Mouse (Mus musculus): Measurements from ENCODE around the gene Sptbn4. TPM values are rescaled to one million over a fixed set of nuclear protein-coding genes. Genes with fewer than 3 reads are reported as not detected.

The Sptbn4 gene
- polyA plus RNA-seq, 1 experiment from 2014 or later = 0.40 TPM

GRCm38 (mm10) chr7:27446521-27447418 lies 716 bp downstream of the Sptbn4 start:
- peaks cover 31% of the 10 kb centered on the region for H3K27me3 ChIP-seq (ENCODE audit: insufficient read depth, poor library complexity, severe bottlenecking)
- peak overlapping the region; percentile 79 for H3K27ac ChIP-seq
- peak overlapping the region; percentile 73 for H3K4me3 ChIP-seq
- peaks cover 24% of the 10 kb centered on the region for H3K4me1 ChIP-seq
- DNase-seq (ENCODE audit: low spot score) = no peak
- WGBS = 7% methylated on average over 47 of the region's 53 CpGs
- no peaks in the 10 kb centered on the region for H3K36me3 ChIP-seq
- H3K9me3 ChIP-seq = no peaks in the 10 kb centered on the region

DNA sequence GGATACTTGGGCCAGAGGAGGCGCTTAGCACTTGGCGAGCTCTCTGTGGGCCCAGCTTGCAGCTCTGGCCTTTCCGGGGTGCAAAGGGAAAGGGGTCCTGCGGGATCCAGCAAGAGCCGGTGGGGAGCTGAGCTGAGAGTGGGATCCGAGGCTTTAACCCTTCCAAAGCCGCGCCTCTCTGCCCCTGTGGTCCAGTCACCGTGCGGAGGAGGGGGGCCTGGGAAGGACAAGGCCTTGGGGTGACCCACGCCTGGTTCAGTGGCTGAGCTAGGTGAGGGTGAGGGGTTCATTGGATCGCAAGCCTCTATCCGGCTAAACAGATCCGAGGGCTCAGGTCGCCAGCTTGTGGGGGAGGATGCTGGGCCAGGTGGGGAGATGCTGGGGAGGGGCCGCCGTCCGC lies 1.4 kb downstream of the Sptbn4 start:
- DNase-seq (ENCODE audit: low spot score) = no peak
- H3K4me1 ChIP-seq = peaks cover 24% of the 10 kb centered on the region
- no peaks in the 10 kb centered on the region for H3K9me3 ChIP-seq
- WGBS = 3% methylated on average over 15 of the region's 18 CpGs
- H3K4me3 ChIP-seq = peak overlapping the region; percentile 73
- H3K27me3 ChIP-seq (ENCODE audit: insufficient read depth, poor library complexity, severe bottlenecking) = peaks cover 31% of the 10 kb centered on the region
- H3K27ac ChIP-seq = peak overlapping the region; percentile 79
- H3K36me3 ChIP-seq = no peaks in the 10 kb centered on the region

- no peaks in the 10 kb centered on the region for H3K4me1 ChIP-seq
- DNase-seq (ENCODE audit: low spot score) = no peak
- no peaks in the 10 kb centered on the region for H3K36me3 ChIP-seq
- H3K27me3 ChIP-seq (ENCODE audit: insufficient read depth, poor library complexity, severe bottlenecking) = peaks cover 12% of the 10 kb centered on the region
- H3K27ac ChIP-seq = no peak overlapping the region
- no peak overlapping the region for H3K4me3 ChIP-seq
- H3K9me3 ChIP-seq = no peaks in the 10 kb centered on the region
- 68% methylated on average over 4 of the region's 4 CpGs for WGBS
Observed at GRCm38 (mm10) chr7:27440014-27440413, 7.5 kb downstream of the Sptbn4 start.

DNA sequence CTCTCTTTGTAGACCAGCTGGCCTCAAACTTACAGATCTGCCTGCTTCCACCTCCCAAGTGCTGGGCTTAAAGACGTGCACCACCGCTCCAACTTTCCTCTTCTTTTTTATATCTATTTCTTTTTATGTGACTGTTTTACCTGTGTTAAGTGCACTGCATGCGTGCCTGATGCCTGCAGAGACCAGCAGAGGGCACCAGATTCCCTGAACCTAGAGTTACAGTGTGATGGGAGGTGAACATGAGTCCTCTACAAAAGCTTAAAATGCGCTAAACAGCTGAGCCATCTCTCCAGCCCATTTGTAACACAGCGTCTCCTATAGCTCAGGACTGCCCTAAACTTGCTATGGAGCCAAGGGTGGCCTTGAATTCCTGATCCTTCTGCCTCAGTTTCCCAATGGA lies 9.9 kb downstream of the Sptbn4 start:
- Histone ChIP-seq H3K36me3 (no peaks in the 10 kb centered on the region), H3K9me3 (no peaks in the 10 kb centered on the region), H3K4me1 (no peaks in the 10 kb centered on the region), H3K4me3 (no peak overlapping the region), H3K27ac (no peak overlapping the region), H3K27me3 (ENCODE audit: insufficient read depth, poor library complexity, severe bottlenecking) (peaks cover 28% of the 10 kb centered on the region)
- 55% methylated on average over 5 of the region's 5 CpGs for WGBS
- DNase-seq (ENCODE audit: low spot score) = no peak

GRCm38 (mm10) chr7:27433794-27434193 lies 13.7 kb downstream of the Sptbn4 start:
- H3K27me3 ChIP-seq (ENCODE audit: insufficient read depth, poor library complexity, severe bottlenecking) = peaks cover 29% of the 10 kb centered on the region
- no peaks in the 10 kb centered on the region for H3K9me3 ChIP-seq
- 5% methylated on average over 10 of the region's 10 CpGs for WGBS
- DNase-seq (ENCODE audit: low spot score) = peak; percentile 80
- no peak overlapping the region for H3K4me3 ChIP-seq
- H3K36me3 ChIP-seq = no peaks in the 10 kb centered on the region
- H3K4me1 ChIP-seq = no peaks in the 10 kb centered on the region
- no peak overlapping the region for H3K27ac ChIP-seq

- no peak overlapping the region for H3K27ac ChIP-seq
- no peaks in the 10 kb centered on the region for H3K9me3 ChIP-seq
- H3K36me3 ChIP-seq = no peaks in the 10 kb centered on the region
- H3K4me3 ChIP-seq = no peak overlapping the region
- H3K4me1 ChIP-seq = no peaks in the 10 kb centered on the region
- 24% methylated on average over 10 of the region's 10 CpGs for WGBS
- no peak for DNase-seq (ENCODE audit: low spot score)
- H3K27me3 ChIP-seq (ENCODE audit: insufficient read depth, poor library complexity, severe bottlenecking) = peaks cover 29% of the 10 kb centered on the region
Observed at GRCm38 (mm10) chr7:27433349-27433748, 14.1 kb downstream of the Sptbn4 start.

DNA sequence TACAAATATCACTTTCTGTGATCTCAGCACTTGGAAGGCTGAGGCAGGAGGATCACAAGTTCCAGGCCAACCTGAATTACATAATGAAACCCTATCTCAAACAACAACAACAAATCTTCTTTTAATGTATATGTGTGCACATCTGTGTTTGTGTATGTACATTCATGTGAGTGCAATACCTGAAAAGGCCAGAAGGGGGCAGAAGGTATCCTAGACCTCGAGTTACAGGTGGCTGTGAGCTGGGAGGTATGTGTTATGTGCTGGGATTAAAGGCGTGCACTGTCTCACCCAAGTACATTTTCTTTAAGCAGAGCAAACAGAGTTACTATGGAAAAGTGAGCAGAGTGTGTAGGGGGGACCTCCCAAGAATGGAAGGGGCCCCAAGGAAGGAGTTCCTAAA lies 18.4 kb downstream of the Sptbn4 start:
- no peak for DNase-seq (ENCODE audit: low spot score)
- no peaks in the 10 kb centered on the region for H3K36me3 ChIP-seq
- no peak overlapping the region for H3K27ac ChIP-seq
- WGBS = 60% methylated on average over 2 of the region's 2 CpGs
- H3K9me3 ChIP-seq = no peaks in the 10 kb centered on the region
- no peaks in the 10 kb centered on the region for H3K4me1 ChIP-seq
- H3K27me3 ChIP-seq (ENCODE audit: insufficient read depth, poor library complexity, severe bottlenecking) = peaks cover 17% of the 10 kb centered on the region
- no peak overlapping the region for H3K4me3 ChIP-seq

DNA sequence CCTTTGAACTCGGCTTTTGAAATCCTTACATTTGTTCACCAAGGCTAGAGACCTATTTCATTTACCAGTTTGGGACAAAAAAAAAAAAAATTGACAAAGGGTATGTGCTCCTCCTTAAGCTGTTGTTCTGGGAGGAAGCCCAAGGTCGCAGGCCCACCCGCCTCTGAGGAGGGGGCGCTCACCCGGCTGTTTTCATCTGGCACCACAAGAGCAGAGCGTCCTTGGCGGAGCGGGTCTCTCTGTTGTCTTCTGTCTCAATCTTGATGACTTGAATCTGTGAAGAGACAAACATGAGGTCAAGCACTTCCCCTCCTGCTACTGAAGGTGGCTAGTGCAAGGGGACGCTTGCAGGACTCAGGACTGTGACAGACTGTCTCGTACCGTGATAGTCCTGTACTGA lies 19.5 kb downstream of the Sptbn4 start:
- Histone ChIP-seq H3K27me3 (ENCODE audit: insufficient read depth, poor library complexity, severe bottlenecking) (peaks cover 6% of the 10 kb centered on the region), H3K4me1 (no peaks in the 10 kb centered on the region), H3K4me3 (no peak overlapping the region), H3K27ac (no peak overlapping the region), H3K9me3 (no peaks in the 10 kb centered on the region), H3K36me3 (no peaks in the 10 kb centered on the region)
- 72% methylated on average over 11 of the region's 11 CpGs for whole genome bisulfite sequencing
- DNase-seq (ENCODE audit: low spot score) = no peak

- 89% methylated on average over 1 of the region's 1 CpGs for WGBS
Observed at GRCm38 (mm10) chr7:27427387-27427786, 20.1 kb downstream of the Sptbn4 start.

GRCm38 (mm10) chr7:27423556-27424326 lies 23.7 kb downstream of the Sptbn4 start:
- DNase-seq (ENCODE audit: low spot score) = no peak
- H3K27me3 ChIP-seq (ENCODE audit: insufficient read depth, poor library complexity, severe bottlenecking) = no peaks in the 10 kb centered on the region
- H3K9me3 ChIP-seq = 0 out of 2 replicates have a peak, but pooled peaks cover 5% of the 10 kb centered on the region
- H3K4me3 ChIP-seq = no peak overlapping the region
- no peaks in the 10 kb centered on the region for H3K4me1 ChIP-seq
- WGBS = 76% methylated on average over 12 of the region's 12 CpGs
- no peaks in the 10 kb centered on the region for H3K36me3 ChIP-seq
- no peak overlapping the region for H3K27ac ChIP-seq

More at GRCm38 (mm10) chr7:27427387-27427786, 20.1 kb downstream of the Sptbn4 start:
- H3K4me1 ChIP-seq = no peaks in the 10 kb centered on the region
- 0 out of 2 replicates have a peak, but pooled peaks cover 2% of the 10 kb centered on the region for H3K9me3 ChIP-seq
- DNase-seq (ENCODE audit: low spot score) = no peak
- no peaks in the 10 kb centered on the region for H3K36me3 ChIP-seq
- no peak overlapping the region for H3K27ac ChIP-seq
- H3K27me3 ChIP-seq (ENCODE audit: insufficient read depth, poor library complexity, severe bottlenecking) = no peaks in the 10 kb centered on the region; the same call in 1 of the 2 replicates
- no peak overlapping the region for H3K4me3 ChIP-seq

- no peak for DNase-seq (ENCODE audit: low spot score)
- Histone ChIP-seq H3K36me3 (no peaks in the 10 kb centered on the region), H3K27me3 (ENCODE audit: insufficient read depth, poor library complexity, severe bottlenecking) (peaks cover 20% of the 10 kb centered on the region), H3K4me1 (no peaks in the 10 kb centered on the region), H3K4me3 (no peak overlapping the region), H3K9me3 (0 out of 2 replicates have a peak, but pooled peaks cover 5% of the 10 kb centered on the region), H3K27ac (no peak overlapping the region)
- WGBS = 65% methylated on average over 3 of the region's 3 CpGs
Observed at GRCm38 (mm10) chr7:27419101-27419500, 28.4 kb downstream of the Sptbn4 start.

DNA sequence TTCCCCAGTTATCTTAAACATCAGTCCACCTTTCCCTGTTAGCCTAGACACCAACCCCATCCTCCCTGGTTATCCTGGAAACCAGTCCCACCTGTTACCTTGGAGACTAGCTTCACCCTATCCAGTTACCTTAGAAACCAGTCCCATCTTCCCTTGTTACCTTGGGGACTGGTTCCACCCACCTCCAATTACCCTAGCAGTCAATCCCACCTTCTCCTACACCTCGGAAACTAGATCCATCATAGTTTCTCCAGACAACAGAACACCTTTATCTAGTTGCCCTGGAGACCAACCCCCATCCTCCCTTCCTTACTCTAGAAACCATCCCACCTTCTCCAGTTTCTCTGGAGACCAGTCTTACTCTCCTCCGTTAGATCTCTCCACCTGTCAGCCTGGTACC lies 30.3 kb downstream of the Sptbn4 start:
- 65% methylated on average over 2 of the region's 2 CpGs for WGBS
- Histone ChIP-seq H3K9me3 (0 out of 2 replicates have a peak, but pooled peaks cover 1% of the 10 kb centered on the region), H3K4me3 (no peak overlapping the region), H3K36me3 (no peaks in the 10 kb centered on the region), H3K4me1 (no peaks in the 10 kb centered on the region), H3K27ac (no peak overlapping the region), H3K27me3 (ENCODE audit: insufficient read depth, poor library complexity, severe bottlenecking) (peaks cover 20% of the 10 kb centered on the region)
- no peak for DNase-seq (ENCODE audit: low spot score)

Measured in heart, embryonic 10.5 days (tissue).